Mouse (Mus musculus) embryonic facial prominence, embryonic 11.5 days (tissue): ENCODE measurements around the gene Phf2. TPM values are rescaled to one million over a fixed set of nuclear protein-coding genes. Genes with fewer than 3 reads are reported as not detected.

Source experiments
- ATAC-seq: fragments of 200-750 bp; cut with Nextera tagmentation; replicated peaks from 2 replicates; pipeline ENCODE4 v1.8.0; 2017; ENCODE audit warnings: low read depth; ENCODE audit not compliant: insufficient number of reproducible peaks, low FRiP score, low TSS enrichment
- DNase-seq: peaks from one replicate; pipeline ENCODE4 v3.0.0-alpha.2; 2015; ENCODE audit warnings: low spot score
- H3K27ac ChIP-seq: fragments of 300-500 bp; sonication (generic); replicated peaks from 2 replicates; pipeline ENCODE4 v1.5.1; 2014; ENCODE audit warnings: mild to moderate bottlenecking, low read depth, low read length, control low read depth
- H3K27me3 ChIP-seq: fragments of 300-500 bp; sonication (generic); 2 replicates; pipeline ENCODE4 v1.6.1; 2014; ENCODE audit warnings: mild to moderate bottlenecking, low read length, moderate library complexity, mixed read lengths; ENCODE audit not compliant: control insufficient read depth, insufficient read depth
- H3K36me3 ChIP-seq: fragments of 300-500 bp; sonication (generic); replicated peaks from 2 replicates; pipeline ENCODE4 v1.6.1; 2014; ENCODE audit warnings: low read depth, mild to moderate bottlenecking, low read length, moderate library complexity, mixed read lengths; ENCODE audit not compliant: control insufficient read depth, insufficient read depth
- H3K4me1 ChIP-seq: fragments of 300-500 bp; sonication (generic); 2 replicates; pipeline ENCODE4 v1.6.1; 2014; ENCODE audit warnings: low read length, mixed read lengths; ENCODE audit not compliant: control insufficient read depth, insufficient read depth
- H3K4me2 ChIP-seq: fragments of 300-500 bp; sonication (generic); 2 replicates; pipeline ENCODE4 v1.6.1; 2014; ENCODE audit warnings: low read depth, mild to moderate bottlenecking, control low read depth, low read length, moderate library complexity
- H3K4me3 ChIP-seq: fragments of 300-500 bp; sonication (generic); 2 replicates; pipeline ENCODE4 v1.5.1; 2014; ENCODE audit warnings: low read depth, low read length, control low read depth
- H3K9ac ChIP-seq: fragments of 300-500 bp; sonication (generic); replicated peaks from 2 replicates; pipeline ENCODE4 v1.6.1; 2014; ENCODE audit warnings: mild to moderate bottlenecking, control low read depth, low read length
- H3K9me3 ChIP-seq: fragments of 300-500 bp; sonication (generic); replicated peaks from 2 replicates; pipeline ENCODE4 v1.6.1; 2016; ENCODE audit warnings: mild to moderate bottlenecking, low read length, inconsistent platforms, mixed read lengths; ENCODE audit not compliant: control insufficient read depth
- WGBS: fragments of 180-500 bp; shearing (Covaris S2); extraction: QIAGEN DNeasy Blood & Tissue Kit; methylation state at CpG from one replicate; pipeline ENCODE4 v1.1.7; 2014; 5-methylcytosine and 5-hydroxymethylcytosine counted together
- polyA plus RNA-seq: library from polyadenylated mRNA; unstranded; fragments of >200 nt; fragmentation: Nextera tagmentation; extraction: Ambion mirVana; gene quantifications from 2 replicates; pipeline ENCODE4 v1.2.1, GENCODE M21; 2014

Gene Phf2
- 10.1 and 11.0 TPM in 2 replicates for polyA plus RNA-seq

DNA sequence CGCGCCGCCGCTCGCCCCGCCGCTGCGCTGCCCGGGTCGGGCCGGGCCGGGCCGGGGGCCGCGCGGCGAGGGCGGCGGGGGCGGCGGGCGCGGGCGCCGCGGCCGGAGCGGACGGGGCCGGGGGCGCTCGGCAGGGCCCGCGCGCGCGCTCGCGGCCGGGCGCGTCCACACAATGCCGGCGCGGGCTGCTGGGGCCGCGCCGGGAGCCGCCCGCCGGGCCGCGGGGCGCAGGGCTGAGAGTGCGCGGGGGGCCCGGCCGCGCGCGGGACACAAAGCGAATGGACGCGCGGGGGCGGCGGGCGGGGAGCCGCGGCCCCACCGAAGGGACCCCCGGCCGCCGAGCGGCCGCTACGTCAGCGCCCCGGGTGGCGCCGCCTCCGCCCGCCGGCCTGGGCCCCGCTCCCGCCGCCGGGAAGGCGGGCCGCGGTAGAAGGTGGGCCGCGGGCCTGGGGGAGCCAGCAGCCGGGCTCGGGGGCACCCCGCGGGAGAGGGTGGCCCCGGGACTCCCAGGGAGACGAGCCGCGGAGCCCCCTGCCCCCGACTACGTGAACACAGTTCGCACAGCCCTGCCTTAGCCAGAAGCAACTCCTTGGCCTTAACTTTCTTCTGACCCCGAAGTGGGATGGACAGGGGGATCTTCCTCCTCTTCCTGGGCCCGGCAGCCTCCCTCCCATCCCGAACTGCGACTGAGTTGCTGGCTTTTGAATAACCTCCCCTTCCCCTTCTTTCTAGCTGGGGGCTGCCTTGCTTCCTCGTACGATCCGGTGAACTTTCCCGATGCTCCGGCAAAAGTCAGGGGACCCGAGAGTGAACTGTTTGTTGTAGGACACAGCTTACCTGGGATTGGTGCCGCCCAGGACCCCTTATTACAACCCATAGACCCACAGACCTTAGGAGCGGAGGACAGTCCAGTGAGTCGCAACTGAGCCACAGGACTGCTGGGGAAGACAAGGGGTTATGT lies at the start of gene Phf2:
TSS of gene Phf2 (minus strand) at position 349 of the 961 bp plus-strand sequence.
- peak; percentile 42; the same call in 1 of the 2 replicates for ATAC-seq
- peaks cover 16% of the 10 kb centered on the region for H3K4me1 ChIP-seq
- H3K9me3 ChIP-seq = no peaks in the 10 kb centered on the region
- H3K27ac ChIP-seq = peak within 1 kb of the TSS; percentile 72
- H3K4me3 ChIP-seq = peak within 1 kb of the TSS; percentile 96
- under 1% methylated on average over 48 of the region's 117 CpGs for WGBS
- peak within 1 kb of the TSS; percentile 85 for H3K4me2 ChIP-seq
- peak within 1 kb of the TSS; percentile 99 for H3K9ac ChIP-seq
- no peaks in the 10 kb centered on the region for H3K36me3 ChIP-seq
- no peaks in the 10 kb centered on the region for H3K27me3 ChIP-seq
- peak; percentile 66 for DNase-seq

DNA sequence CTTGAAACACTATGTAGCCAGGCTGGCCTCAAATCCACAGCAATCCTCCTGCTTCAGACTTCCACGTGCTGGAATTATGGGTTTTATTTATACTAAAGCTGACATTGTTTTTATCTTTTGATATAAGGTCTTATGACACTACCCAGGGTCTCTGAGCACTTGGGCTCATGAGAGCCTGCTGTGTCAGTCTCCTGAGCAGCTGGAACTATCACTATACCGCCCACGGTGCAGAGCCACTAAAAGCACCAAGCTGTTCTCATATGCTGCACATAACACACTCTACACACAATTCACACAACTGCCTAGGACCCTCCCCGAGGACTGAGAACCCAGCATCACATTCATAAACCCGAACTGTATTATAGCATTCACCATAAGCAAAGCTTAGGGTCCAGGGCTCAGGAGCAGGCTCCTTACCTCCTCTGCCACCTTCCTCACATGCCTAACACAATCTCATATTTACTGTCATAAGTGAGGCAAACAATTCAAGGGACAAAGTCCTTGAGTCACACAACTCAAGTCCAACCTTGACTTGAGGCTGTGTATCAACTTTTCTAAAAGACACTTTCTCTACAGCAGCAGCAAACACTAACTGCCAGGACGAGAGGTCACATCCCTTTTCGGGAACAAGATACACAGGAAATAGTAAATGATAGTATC lies 49.0 kb upstream of the Phf2 start:
- ATAC-seq (no peak), DNase-seq (no peak)
- 86% methylated on average over 7 of the region's 7 CpGs for WGBS
- Histone ChIP-seq H3K9ac (no peak overlapping the region), H3K4me3 (no peak overlapping the region), H3K4me2 (no peak overlapping the region), H3K36me3 (no peaks in the 10 kb centered on the region; the same call in 1 of the 2 replicates), H3K9me3 (no peaks in the 10 kb centered on the region), H3K4me1 (no peaks in the 10 kb centered on the region), H3K27me3 (no peaks in the 10 kb centered on the region), H3K27ac (no peak overlapping the region)

- Histone ChIP-seq H3K27ac (no peak overlapping the region), H3K4me3 (no peak overlapping the region), H3K4me2 (no peak overlapping the region), H3K36me3 (no peaks in the 10 kb centered on the region; the same call in none of the 2 replicates), H3K9me3 (no peaks in the 10 kb centered on the region), H3K4me1 (no peaks in the 10 kb centered on the region), H3K27me3 (no peaks in the 10 kb centered on the region), H3K9ac (no peak overlapping the region)
- ATAC-seq = no peak
- WGBS = 97% methylated on average over 3 of the region's 3 CpGs
- DNase-seq = no peak
Measured at GRCm38 (mm10) chr13:48917113-48917599, 46.2 kb upstream of the Phf2 start.

DNA sequence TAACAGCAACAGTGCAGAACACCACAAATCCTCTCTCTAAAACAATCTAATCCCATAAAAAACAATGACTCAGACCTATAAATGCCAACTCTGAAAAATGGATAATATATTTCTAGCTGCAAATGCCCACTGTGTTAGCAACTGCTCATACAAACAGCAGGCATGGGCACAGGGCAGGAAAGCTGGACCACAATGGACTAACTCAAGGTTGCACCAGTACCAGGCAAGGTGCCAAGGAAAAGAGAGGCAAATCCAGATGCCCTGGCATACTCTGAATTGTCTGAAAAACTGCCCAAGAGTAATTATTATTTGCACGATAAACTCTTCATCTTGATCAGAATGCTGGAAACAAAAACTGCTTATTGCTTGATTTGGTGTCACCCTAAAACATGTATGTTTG lies 42.8 kb upstream of the Phf2 start:
- DNase-seq = no peak
- 97% methylated on average over 1 of the region's 1 CpGs for WGBS

DNA sequence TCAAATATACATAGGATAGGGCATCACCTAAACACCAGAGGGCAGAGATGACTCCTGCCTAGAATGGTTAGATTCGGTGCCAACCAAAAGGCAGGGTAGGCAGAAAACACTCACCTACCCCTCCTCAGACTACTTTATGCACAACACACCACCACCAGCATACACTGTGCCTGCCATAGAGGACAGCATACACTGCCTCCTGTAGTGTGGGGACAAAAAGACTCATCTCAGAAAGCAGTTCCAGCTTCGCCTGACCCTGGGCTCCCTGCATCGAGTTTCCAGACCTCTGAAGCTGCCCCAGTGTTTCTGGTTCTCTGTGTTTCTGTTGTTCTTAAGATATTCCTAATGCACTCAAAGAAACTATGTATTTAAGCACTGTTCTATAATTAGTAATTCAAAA lies 42.2 kb upstream of the Phf2 start:
- Histone ChIP-seq H3K4me2 (no peak overlapping the region), H3K4me1 (no peaks in the 10 kb centered on the region), H3K36me3 (no peaks in the 10 kb centered on the region; the same call in 1 of the 2 replicates), H3K9ac (no peak overlapping the region), H3K9me3 (no peaks in the 10 kb centered on the region), H3K4me3 (no peak overlapping the region), H3K27me3 (no peaks in the 10 kb centered on the region), H3K27ac (no peak overlapping the region)
- DNase-seq (no peak), ATAC-seq (no peak)
- WGBS = 93% methylated on average over 3 of the region's 3 CpGs

More for the DNA sequence above, 42.8 kb upstream of the Phf2 start:
- ATAC-seq = no peak
- H3K4me1 ChIP-seq = no peaks in the 10 kb centered on the region
- no peak overlapping the region for H3K4me2 ChIP-seq
- no peaks in the 10 kb centered on the region for H3K9me3 ChIP-seq
- no peaks in the 10 kb centered on the region; the same call in 1 of the 2 replicates for H3K36me3 ChIP-seq
- no peak overlapping the region for H3K9ac ChIP-seq
- H3K4me3 ChIP-seq = no peak overlapping the region
- H3K27me3 ChIP-seq = no peaks in the 10 kb centered on the region
- no peak overlapping the region for H3K27ac ChIP-seq

DNA sequence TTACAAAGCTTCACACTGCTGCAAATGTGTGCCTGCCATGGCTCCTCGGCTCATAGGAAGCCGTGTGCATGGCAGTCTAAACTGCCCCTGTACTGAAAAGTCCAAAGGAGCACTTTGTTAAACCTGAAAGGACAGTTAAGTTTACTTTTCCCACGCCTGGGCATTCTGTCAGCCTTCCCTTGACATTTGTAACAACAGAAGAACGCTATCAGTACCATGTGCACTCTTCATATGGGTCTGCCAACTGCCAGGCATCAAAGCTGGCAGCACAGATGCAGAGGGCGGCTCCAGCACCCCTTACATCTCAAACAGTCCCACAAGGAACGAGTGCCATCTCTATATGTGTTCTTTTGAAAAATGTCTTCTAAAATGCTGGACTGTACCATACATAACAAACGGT lies 40.5 kb upstream of the Phf2 start:
- no peak overlapping the region for H3K27ac ChIP-seq
- 93% methylated on average over 7 of the region's 7 CpGs for WGBS
- no peak overlapping the region for H3K4me3 ChIP-seq
- DNase-seq = no peak
- no peaks in the 10 kb centered on the region for H3K9me3 ChIP-seq
- no peaks in the 10 kb centered on the region for H3K4me1 ChIP-seq
- no peak for ATAC-seq
- H3K9ac ChIP-seq = no peak overlapping the region
- H3K27me3 ChIP-seq = no peaks in the 10 kb centered on the region
- no peaks in the 10 kb centered on the region; the same call in 1 of the 2 replicates for H3K36me3 ChIP-seq
- H3K4me2 ChIP-seq = no peak overlapping the region

DNA sequence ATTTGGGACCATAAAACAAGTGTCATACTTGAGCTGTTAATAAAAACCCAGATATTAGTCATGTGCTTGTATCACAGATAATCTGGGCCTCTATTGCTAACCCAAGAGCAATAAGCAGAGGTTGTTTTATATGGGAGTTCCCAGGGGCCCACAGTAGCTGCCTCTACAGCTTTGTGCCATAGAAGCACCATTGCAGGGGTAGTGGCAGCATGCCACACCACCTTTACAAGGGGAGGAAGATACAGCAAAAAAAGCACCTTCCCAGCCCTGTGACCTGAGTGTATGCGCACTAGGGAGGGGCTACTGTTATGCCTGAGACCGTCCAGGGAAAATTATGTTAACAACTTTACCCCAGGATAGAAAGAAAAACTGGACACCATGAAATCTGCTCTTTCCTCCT lies 34.5 kb upstream of the Phf2 start:
- ATAC-seq = no peak
- WGBS = 91% methylated on average over 2 of the region's 2 CpGs
- H3K9ac ChIP-seq = no peak overlapping the region
- no peak for DNase-seq
- H3K9me3 ChIP-seq = no peaks in the 10 kb centered on the region
- H3K27ac ChIP-seq = no peak overlapping the region
- no peak overlapping the region for H3K4me2 ChIP-seq
- peaks cover 3% of the 10 kb centered on the region for H3K36me3 ChIP-seq
- no peak overlapping the region for H3K4me3 ChIP-seq
- no peaks in the 10 kb centered on the region for H3K27me3 ChIP-seq
- no peaks in the 10 kb centered on the region for H3K4me1 ChIP-seq
